Mouse (Mus musculus) stomach, embryonic 15.5 days (tissue): ENCODE results near the gene Gm12185. TPM values are rescaled to one million over a fixed set of nuclear protein-coding genes. Genes with fewer than 3 reads are reported as not detected.
"Not testable (repeated sequence)": the region's sequence is repeated elsewhere in the genome, so short reads cannot be mapped to it uniquely, and the experiment has no call there.

Experiments used
- ATAC-seq: fragments of 200-750 bp; cut with Nextera tagmentation; 2 replicates; pipeline ENCODE4 v1.8.0; 2017; ENCODE audit warnings: low read depth, moderate number of reproducible peaks, moderate TSS enrichment; ENCODE audit not compliant: insufficient read depth, low FRiP score
- H3K27ac ChIP-seq: fragments of 300-500 bp; sonication (generic); 2 replicates; pipeline ENCODE4 v1.5.1; 2015; ENCODE audit warnings: mild to moderate bottlenecking, inconsistent platforms
- H3K27me3 ChIP-seq: fragments of 300-500 bp; sonication (generic); replicated peaks from 2 replicates; pipeline ENCODE4 v1.6.1; 2015; ENCODE audit warnings: inconsistent platforms
- H3K36me3 ChIP-seq: fragments of 300-500 bp; sonication (generic); 2 replicates; pipeline ENCODE4 v1.6.1; 2015; ENCODE audit warnings: inconsistent platforms
- H3K4me1 ChIP-seq: fragments of 300-500 bp; sonication (generic); 2 replicates; pipeline ENCODE4 v1.6.1; 2015; ENCODE audit warnings: inconsistent platforms
- H3K4me2 ChIP-seq: fragments of 300-500 bp; sonication (generic); 2 replicates; pipeline ENCODE4 v1.6.1; 2015; ENCODE audit warnings: mild to moderate bottlenecking, inconsistent platforms
- H3K4me3 ChIP-seq: fragments of 300-500 bp; sonication (generic); replicated peaks from 2 replicates; pipeline ENCODE4 v1.5.1; 2015; ENCODE audit warnings: inconsistent platforms
- H3K9ac ChIP-seq: fragments of 300-500 bp; sonication (generic); 2 replicates; pipeline ENCODE4 v1.6.1; 2015; ENCODE audit warnings: inconsistent platforms
- H3K9me3 ChIP-seq: fragments of 300-500 bp; sonication (generic); 2 replicates; pipeline ENCODE4 v1.6.1; 2016; ENCODE audit warnings: inconsistent platforms
- WGBS: fragments of 180-500 bp; shearing (Covaris S2); methylation state at CpG from one replicate; pipeline ENCODE4 v1.1.7; 2015; 5-methylcytosine and 5-hydroxymethylcytosine counted together
- polyA plus RNA-seq: library from polyadenylated mRNA; unstranded; fragments of >200 nt; fragmentation: Nextera tagmentation; extraction: Ambion mirVana; gene quantifications from 2 replicates; pipeline ENCODE4 v1.2.1, GENCODE M21; 2015

Gene Gm12185
- polyA plus RNA-seq, result 0.03 TPM in 1 of 2 replicates, not detected in the other

- not testable (repeated sequence) for H3K27me3 ChIP-seq, H3K9me3 ChIP-seq, ATAC-seq, H3K4me3 ChIP-seq, H3K27ac ChIP-seq, H3K36me3 ChIP-seq, H3K4me2 ChIP-seq, H3K9ac ChIP-seq, H3K4me1 ChIP-seq
- 47% methylated on average over 4 of the region's 4 CpGs for WGBS
Measured at GRCm38 (mm10) chr11:48991740-48992520, at the start of gene Gm12185. Gene Gm12185, minus strand, starts transcription at chr11:48992226.

DNA sequence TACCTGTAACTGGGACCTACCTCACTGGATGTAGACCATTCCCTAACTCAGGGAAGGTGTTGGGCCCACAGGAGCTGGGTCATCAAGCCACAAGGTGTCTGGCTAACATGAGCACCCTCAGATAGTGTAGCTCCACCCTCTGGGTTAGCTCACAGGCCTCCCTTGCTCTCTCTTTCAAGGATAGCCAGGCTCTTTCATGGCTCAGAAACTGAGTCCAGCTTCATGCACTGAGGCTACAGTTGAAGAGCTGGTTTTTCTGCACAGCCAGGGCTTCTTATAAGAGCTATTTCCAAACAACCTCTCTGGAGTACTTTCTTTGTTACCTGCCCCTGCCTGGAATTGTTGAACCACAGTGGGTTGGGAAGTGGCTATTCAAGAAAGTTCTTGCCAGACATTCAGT, 20.0 kb upstream of the Gm12185 start:
- not testable (repeated sequence) for H3K36me3 ChIP-seq, H3K9ac ChIP-seq, H3K9me3 ChIP-seq, ATAC-seq, H3K27me3 ChIP-seq, H3K4me2 ChIP-seq, H3K27ac ChIP-seq, H3K4me3 ChIP-seq, H3K4me1 ChIP-seq

- not testable (repeated sequence) for ATAC-seq, H3K9me3 ChIP-seq, H3K27ac ChIP-seq, H3K27me3 ChIP-seq, H3K36me3 ChIP-seq, H3K4me3 ChIP-seq, H3K9ac ChIP-seq, H3K4me1 ChIP-seq, H3K4me2 ChIP-seq
- 20% methylated on average over 1 of the region's 1 CpGs for WGBS
Measured at GRCm38 (mm10) chr11:49006785-49007184, 14.8 kb upstream of the Gm12185 start.

DNA sequence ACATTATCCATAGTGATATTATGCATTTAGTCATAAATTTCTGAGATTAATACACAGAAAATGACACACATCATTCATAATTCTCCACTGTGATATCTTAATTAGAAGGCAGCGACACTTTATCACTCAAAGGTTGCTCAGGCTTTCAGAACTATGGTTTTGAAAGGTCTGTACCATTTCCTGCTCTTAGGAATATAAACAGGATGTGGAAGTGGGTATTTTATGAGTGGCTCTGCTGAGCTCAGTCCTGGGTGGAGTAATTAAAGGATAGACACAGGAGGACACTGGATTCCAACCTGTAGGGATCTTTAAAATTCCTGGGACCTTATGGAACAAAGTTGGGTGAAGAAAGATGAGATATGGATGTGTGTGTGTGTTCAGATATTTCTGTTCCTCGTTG, 14.3 kb upstream of the Gm12185 start:
- not testable (repeated sequence) for ATAC-seq, H3K27ac ChIP-seq, H3K9ac ChIP-seq, H3K36me3 ChIP-seq, H3K27me3 ChIP-seq, H3K4me2 ChIP-seq, H3K9me3 ChIP-seq, H3K4me1 ChIP-seq, H3K4me3 ChIP-seq
- 56% methylated on average over 2 of the region's 2 CpGs for WGBS

- 60% methylated on average over 1 of the region's 1 CpGs for WGBS
- H3K4me1 ChIP-seq, H3K36me3 ChIP-seq, H3K4me2 ChIP-seq, H3K27ac ChIP-seq, H3K4me3 ChIP-seq, H3K27me3 ChIP-seq, ATAC-seq, H3K9me3 ChIP-seq, H3K9ac ChIP-seq: not testable (repeated sequence)
Measured at GRCm38 (mm10) chr11:49000411-49000810, 8.4 kb upstream of the Gm12185 start.

DNA sequence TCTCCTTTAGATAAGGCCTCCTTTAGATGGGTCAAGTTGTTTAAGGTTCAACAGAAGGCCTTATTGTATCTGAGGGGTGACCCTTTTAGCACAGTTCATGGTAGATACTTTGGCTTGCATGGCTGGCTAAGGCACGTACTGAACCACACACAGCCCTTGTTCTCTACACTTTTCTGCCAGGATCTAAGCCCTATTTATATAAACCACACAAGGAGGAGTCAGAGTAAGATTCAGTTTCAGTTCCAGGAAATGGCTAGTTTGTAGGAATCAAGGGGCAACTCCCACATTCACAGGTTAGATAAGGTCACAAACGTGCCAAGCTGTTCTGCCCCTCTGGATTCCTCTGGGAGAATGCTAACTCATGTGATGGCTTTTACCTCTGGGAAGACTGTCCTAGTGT, 2.0 kb upstream of the Gm12185 start, which contains the start of gene Tgtp1:
Gene Tgtp1, minus strand, starts transcription at position 155 of the 400 bp plus-strand sequence.
- not testable (repeated sequence) for ATAC-seq, H3K4me2 ChIP-seq, H3K4me3 ChIP-seq, H3K27me3 ChIP-seq, H3K4me1 ChIP-seq, H3K36me3 ChIP-seq, H3K9ac ChIP-seq, H3K27ac ChIP-seq, H3K9me3 ChIP-seq
- 25% methylated on average over 2 of the region's 2 CpGs for WGBS

DNA sequence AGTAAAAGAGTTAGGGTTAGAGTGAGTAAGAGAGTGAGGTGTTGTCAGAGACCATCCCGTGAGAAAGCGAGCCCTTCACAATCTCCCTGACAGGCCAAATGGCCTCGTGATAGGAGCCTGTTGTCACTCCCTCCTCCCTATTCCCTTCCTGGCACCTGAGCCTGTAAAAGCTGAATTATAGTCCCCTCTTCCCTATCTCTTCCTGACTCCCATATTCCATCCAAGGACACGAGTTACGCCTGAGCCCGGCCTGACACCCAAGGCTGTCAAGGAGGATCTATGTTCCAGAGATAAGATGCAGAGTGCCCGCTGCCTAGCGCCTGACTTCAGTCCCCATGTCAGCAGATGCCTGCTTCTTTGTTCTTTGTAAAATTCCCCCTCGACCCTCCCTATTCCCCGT, 1.3 kb upstream of the Gm12185 start:
- not testable (repeated sequence) for H3K36me3 ChIP-seq, H3K27me3 ChIP-seq, ATAC-seq, H3K4me2 ChIP-seq, H3K9me3 ChIP-seq, H3K4me1 ChIP-seq, H3K9ac ChIP-seq, H3K4me3 ChIP-seq, H3K27ac ChIP-seq
- 38% methylated on average over 10 of the region's 10 CpGs for WGBS

DNA sequence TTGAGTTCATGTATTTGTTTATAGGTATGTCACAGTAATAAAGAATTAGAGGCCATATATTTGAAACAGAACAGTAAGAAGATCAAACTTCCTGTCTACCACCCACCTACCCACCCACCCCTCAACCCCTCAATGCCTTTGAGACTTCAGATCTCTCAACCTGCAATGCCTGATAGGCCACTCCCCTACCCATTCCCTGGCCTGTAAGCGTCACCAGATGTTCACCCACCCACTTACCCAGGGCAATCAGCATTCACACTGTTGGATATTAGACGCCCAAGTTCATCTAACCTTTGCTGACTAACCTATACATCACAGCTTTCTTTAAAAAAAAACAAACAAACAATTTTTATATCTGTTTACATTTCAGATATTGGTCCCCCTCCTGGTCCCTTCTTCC, 2.0 kb downstream of the Gm12185 start:
- not testable (repeated sequence) for H3K4me3 ChIP-seq, H3K36me3 ChIP-seq, H3K9me3 ChIP-seq, H3K27ac ChIP-seq, H3K9ac ChIP-seq, H3K4me2 ChIP-seq, H3K27me3 ChIP-seq, H3K4me1 ChIP-seq, ATAC-seq
- 49% methylated on average over 2 of the region's 2 CpGs for WGBS

DNA sequence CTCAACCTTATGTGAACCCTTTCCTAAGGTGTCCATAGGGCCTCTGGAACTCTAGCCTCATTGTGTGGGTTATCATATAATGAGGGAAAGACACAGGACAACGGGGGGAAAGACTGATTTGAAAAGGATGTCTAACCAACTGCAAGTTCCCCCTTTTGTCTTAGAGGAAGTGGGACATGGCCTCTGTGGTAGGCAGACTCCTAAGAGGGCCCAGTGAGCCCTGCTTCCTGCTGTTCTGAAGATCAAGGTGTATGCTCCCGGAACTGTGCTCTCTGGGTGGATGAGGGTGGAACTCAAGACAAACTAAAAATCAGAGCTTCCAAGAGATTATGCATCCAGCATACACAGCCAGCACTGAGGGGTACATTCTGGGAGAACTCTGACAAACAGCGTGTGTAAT, 3.8 kb downstream of the Gm12185 start:
- not testable (repeated sequence) for H3K9ac ChIP-seq, H3K27ac ChIP-seq, H3K27me3 ChIP-seq, H3K36me3 ChIP-seq, H3K9me3 ChIP-seq, H3K4me3 ChIP-seq, H3K4me1 ChIP-seq, ATAC-seq, H3K4me2 ChIP-seq
- 77% methylated on average over 2 of the region's 3 CpGs for WGBS

- not testable (repeated sequence) for ATAC-seq, H3K36me3 ChIP-seq, H3K9me3 ChIP-seq, H3K4me2 ChIP-seq, H3K4me1 ChIP-seq, H3K9ac ChIP-seq, H3K27me3 ChIP-seq, H3K27ac ChIP-seq, H3K4me3 ChIP-seq
- WGBS, result no CpG with 5 or more reads among the region's 3 CpGs
Measured at GRCm38 (mm10) chr11:48982848-48983247, 9.2 kb downstream of the Gm12185 start.

DNA sequence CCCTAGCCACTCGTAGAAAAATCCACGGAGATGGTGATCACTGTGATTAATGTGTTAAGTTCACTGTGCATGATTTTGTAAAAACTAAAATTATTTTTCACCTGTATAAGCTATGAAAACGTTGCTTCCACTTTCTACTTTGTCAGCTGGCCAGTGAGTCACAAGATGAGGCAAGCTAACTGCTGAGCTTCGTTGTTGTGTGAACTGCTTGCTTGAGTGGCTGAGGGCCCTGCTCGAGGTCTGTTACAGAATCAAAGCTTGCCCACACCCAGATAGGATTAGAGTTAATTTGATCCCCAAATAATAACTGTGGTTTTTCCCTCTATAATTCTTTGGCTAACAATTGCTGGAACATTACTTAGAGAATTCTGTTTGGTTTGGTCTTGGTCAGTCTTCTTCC, 12.0 kb downstream of the Gm12185 start:
- not testable (repeated sequence) for H3K9me3 ChIP-seq, H3K27me3 ChIP-seq, H3K4me3 ChIP-seq, H3K4me1 ChIP-seq, H3K27ac ChIP-seq, H3K4me2 ChIP-seq, H3K36me3 ChIP-seq, ATAC-seq, H3K9ac ChIP-seq
- no CpG with 5 or more reads among the region's 5 CpGs for WGBS

DNA sequence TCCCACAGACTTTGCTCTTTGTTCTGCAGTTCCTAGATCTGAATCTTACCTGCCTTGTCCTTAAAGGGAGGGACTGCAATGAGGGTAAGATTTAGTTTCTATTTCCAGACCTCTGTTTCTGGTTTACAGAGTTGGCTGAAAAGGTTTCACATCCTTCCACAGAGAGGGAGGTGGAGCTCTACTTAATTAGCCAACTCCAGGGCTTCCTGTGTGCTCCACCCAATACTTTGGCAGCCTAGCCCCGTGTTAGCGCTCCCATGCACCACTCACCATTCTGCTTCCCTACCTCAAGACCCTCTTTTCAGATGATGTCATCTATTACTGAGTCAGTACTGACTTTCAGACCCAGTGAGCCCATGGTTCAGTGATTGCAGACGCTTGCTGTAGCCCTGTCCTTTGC, 12.8 kb downstream of the Gm12185 start, which contains the start of gene 9930111J21Rik1:
Gene 9930111J21Rik1, minus strand, starts transcription at position 148 of the 400 bp plus-strand sequence.
- WGBS, result no CpG with 5 or more reads among the region's 3 CpGs
- H3K4me3 ChIP-seq, H3K9ac ChIP-seq, ATAC-seq, H3K4me1 ChIP-seq, H3K27ac ChIP-seq, H3K9me3 ChIP-seq, H3K27me3 ChIP-seq, H3K4me2 ChIP-seq, H3K36me3 ChIP-seq: not testable (repeated sequence)
